Mouse (Mus musculus) midbrain, postnatal 0 days (tissue): ENCODE measurements around the gene Ghrh. TPM values are rescaled to one million over a fixed set of nuclear protein-coding genes. Genes with fewer than 3 reads are reported as not detected.

Experiments used
- ATAC-seq: fragments of 200-750 bp; cut with Nextera tagmentation; 2 replicates; pipeline ENCODE4 v1.8.0; 2017; ENCODE audit warnings: moderate number of reproducible peaks, mild to moderate bottlenecking, moderate TSS enrichment, moderate library complexity; ENCODE audit not compliant: low FRiP score
- DNase-seq: peaks from one replicate; pipeline ENCODE4 v3.0.0-alpha.2; 2015; ENCODE audit warnings: low spot score
- H3K27ac ChIP-seq: fragments of 300-500 bp; sonication (generic); 2 replicates; pipeline ENCODE4 v1.5.1; 2014; ENCODE audit warnings: low read depth, mild to moderate bottlenecking, low read length, mixed read lengths
- H3K27me3 ChIP-seq: fragments of 300-500 bp; sonication (generic); 2 replicates; pipeline ENCODE4 v1.6.1; 2014; ENCODE audit warnings: low read length, control low read depth, mixed read lengths; ENCODE audit not compliant: insufficient read depth
- H3K36me3 ChIP-seq: fragments of 300-500 bp; sonication (generic); 2 replicates; pipeline ENCODE4 v1.6.1; 2014; ENCODE audit warnings: low read length, control low read depth, mixed read lengths; ENCODE audit not compliant: insufficient read depth
- H3K4me1 ChIP-seq: fragments of 300-500 bp; sonication (generic); 2 replicates; pipeline ENCODE4 v1.6.1; 2014; ENCODE audit warnings: mild to moderate bottlenecking, control low read depth, antibody characterized with exemption, low read length, mixed read lengths; ENCODE audit not compliant: insufficient read depth
- H3K4me2 ChIP-seq: fragments of 300-500 bp; sonication (generic); 2 replicates; pipeline ENCODE4 v1.6.1; 2014; ENCODE audit warnings: low read depth, mild to moderate bottlenecking, low read length, mixed read lengths; ENCODE audit not compliant: poor library complexity, severe bottlenecking
- H3K4me3 ChIP-seq: fragments of 300-500 bp; sonication (generic); 2 replicates; pipeline ENCODE4 v1.5.1; 2014; ENCODE audit warnings: low read depth, mild to moderate bottlenecking, low read length, moderate library complexity
- H3K9ac ChIP-seq: fragments of 300-500 bp; sonication (generic); replicated peaks from 2 replicates; pipeline ENCODE4 v1.6.1; 2014; ENCODE audit warnings: mild to moderate bottlenecking, low read length, moderate library complexity, mixed read lengths; ENCODE audit not compliant: poor library complexity, severe bottlenecking
- H3K9me3 ChIP-seq: fragments of 300-500 bp; sonication (generic); 2 replicates; pipeline ENCODE4 v1.6.1; 2016; ENCODE audit warnings: low read length, control low read depth
- CTCF ChIP-seq: IDR thresholded peaks from 2 replicates; pipeline ENCODE4 v1.5.1; 2016; ENCODE audit warnings: antibody characterized with exemption, mild to moderate bottlenecking
- WGBS: fragments of 180-500 bp; shearing (Covaris S2); extraction: QIAGEN DNeasy Blood & Tissue Kit; methylation state at CpG from one replicate; pipeline ENCODE4 v1.1.7; 2014; 5-methylcytosine and 5-hydroxymethylcytosine counted together
- polyA plus RNA-seq: library from polyadenylated mRNA; unstranded; fragments of >200 nt; fragmentation: Nextera tagmentation; extraction: Ambion mirVana; gene quantifications from 2 replicates; pipeline ENCODE4 v1.2.1, GENCODE M21; 2015
- total RNA-seq: library from RNA; depleted of rRNA; stranded (reverse); fragments of >200 nt; gene quantifications from 2 replicates; pipeline ENCODE4 v1.2.3, GENCODE M21; 2014

Ghrh gene
- total and polyA plus RNA-seq, 2 experiments from 2014 or later, result 1.3 to 7.6 TPM

DNA sequence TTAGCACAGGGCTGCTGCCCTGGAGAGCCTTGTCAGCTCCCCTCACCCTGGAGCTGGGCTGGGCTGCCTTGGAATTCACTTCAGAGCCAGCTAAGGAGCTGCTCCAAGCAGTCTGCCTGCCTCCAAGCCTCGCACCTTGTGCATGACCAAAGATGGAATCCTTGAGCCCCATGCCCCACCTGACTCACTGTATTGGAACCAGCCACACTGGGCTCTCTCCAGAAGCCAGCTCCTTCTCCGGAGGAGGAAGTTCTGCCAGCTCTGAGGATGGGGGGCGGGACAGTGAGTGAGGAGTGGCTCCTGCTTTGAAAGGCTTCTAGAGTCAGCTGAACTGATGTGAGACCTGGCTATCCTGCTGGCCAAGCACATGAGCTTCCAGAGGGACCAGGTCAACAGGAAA, 26.4 kb upstream of the Ghrh start:
- no peak overlapping the region for H3K27ac ChIP-seq
- H3K27me3 ChIP-seq, result no peaks in the 10 kb centered on the region
- H3K4me1 ChIP-seq, result peaks cover 9% of the 10 kb centered on the region; the same call in 1 of the 2 replicates
- WGBS, result 80% methylated on average over 3 of the region's 3 CpGs
- no peak overlapping the region for H3K4me2 ChIP-seq
- TF ChIP-seq CTCF, result no peak
- no peak overlapping the region for H3K9ac ChIP-seq
- no peaks in the 10 kb centered on the region for H3K9me3 ChIP-seq
- no peak overlapping the region for H3K4me3 ChIP-seq
- no peak for DNase-seq
- no peak for ATAC-seq
- 0 out of 2 replicates have a peak, but pooled peaks cover 3% of the 10 kb centered on the region for H3K36me3 ChIP-seq

DNA sequence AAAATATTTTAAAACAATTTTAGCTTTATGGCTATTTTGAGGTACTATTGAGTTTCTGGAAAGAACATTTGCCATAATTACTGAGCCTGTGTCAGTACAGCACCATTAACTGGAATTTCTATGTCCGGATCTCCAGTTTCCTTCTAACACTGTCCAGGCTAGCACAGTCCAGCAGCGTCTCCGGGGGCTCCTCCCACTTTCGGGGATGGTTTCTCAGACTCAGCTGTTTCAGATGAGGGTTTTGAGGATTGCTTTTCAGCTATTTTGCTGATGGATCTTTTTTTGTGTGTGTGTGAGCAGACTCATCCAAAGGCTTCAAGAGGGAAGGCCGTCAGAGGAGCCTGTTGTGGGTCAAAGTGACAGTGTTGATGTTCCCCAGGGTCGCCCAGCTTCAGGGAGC, 24.4 kb upstream of the Ghrh start:
- ATAC-seq, result no peak
- Histone ChIP-seq H3K4me3 (no peak overlapping the region), H3K36me3 (0 out of 2 replicates have a peak, but pooled peaks cover 3% of the 10 kb centered on the region), H3K4me2 (no peak overlapping the region), H3K27me3 (no peaks in the 10 kb centered on the region), H3K27ac (no peak overlapping the region), H3K9ac (no peak overlapping the region), H3K9me3 (no peaks in the 10 kb centered on the region), H3K4me1 (peaks cover 11% of the 10 kb centered on the region; the same call in 1 of the 2 replicates)
- no peak for TF ChIP-seq CTCF
- DNase-seq, result no peak
- 80% methylated on average over 6 of the region's 6 CpGs for WGBS

DNA sequence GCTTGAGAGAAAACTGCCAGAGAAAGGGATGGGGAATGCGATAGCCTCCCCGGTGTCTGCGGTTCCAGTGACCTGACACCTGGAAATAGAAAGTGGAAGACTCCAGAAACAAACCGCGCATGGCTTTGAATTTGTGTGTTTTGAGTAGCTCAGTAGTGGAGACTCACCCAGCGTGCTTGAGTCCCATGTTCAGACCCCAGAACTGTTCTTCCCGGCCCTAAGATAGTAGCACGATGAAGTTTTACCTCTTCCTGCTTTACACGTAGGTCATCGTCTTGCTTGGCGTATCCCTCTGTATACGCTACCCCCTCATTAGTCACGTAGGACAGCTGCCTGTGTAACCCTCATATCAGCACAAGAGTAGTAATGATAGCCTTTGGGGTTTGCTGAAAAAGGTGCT, 20.7 kb upstream of the Ghrh start:
- ATAC-seq, result no peak
- H3K9me3 ChIP-seq, result no peaks in the 10 kb centered on the region
- no peaks in the 10 kb centered on the region for H3K27me3 ChIP-seq
- DNase-seq, result no peak
- TF ChIP-seq CTCF, result no peak
- H3K4me3 ChIP-seq, result peak overlapping the region; percentile 89
- peak overlapping the region; percentile 63 for H3K4me2 ChIP-seq
- WGBS, result 10% methylated on average over 13 of the region's 13 CpGs
- peak overlapping the region; percentile 94 for H3K9ac ChIP-seq
- 0 out of 2 replicates have a peak, but pooled peaks cover 2% of the 10 kb centered on the region for H3K4me1 ChIP-seq
- no peaks in the 10 kb centered on the region for H3K36me3 ChIP-seq
- H3K27ac ChIP-seq, result peak overlapping the region; percentile 90

DNA sequence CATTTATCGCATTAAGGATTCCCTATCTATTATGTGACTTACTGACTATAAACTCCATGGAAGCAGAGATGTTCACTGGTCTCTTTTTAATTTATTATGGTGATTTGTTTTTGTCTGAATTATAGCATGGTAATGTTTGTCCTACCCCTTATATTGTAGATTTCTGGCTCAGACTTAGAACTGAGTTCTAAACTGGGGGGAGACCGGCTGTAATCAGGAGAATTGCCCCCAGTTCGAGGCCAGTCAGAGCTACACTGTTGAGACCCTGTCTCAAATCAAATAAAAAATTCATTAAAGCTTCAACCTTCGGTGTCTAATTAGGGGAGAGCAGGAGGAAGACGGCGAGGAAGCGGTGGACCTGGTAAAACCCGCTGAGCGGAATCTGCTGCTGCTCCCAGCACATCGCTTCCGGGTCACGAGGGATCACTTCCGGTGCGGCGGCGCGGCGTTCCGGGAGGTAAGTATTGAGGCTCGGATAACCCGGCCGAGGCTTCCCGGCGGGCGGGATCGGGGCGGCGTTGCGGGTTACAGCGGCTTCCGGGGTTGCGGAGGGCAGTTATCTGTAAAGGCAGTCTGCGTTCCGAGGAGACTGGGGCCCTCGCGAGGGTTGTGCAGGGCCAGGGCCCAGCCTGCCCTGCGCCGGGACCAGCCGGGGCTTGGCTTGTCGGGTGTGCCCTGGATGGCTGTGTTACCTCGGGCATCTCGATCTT, 20.0 kb upstream of the Ghrh start, which contains the start of gene Manbal:
Manbal (plus strand) TSS at position 411 of the 710 bp plus-strand sequence.
- peak; percentile 84 for ATAC-seq
- Histone ChIP-seq H3K4me1 (0 out of 2 replicates have a peak, but pooled peaks cover 2% of the 10 kb centered on the region), H3K9ac (peak within 1 kb of the TSS; percentile 94), H3K4me2 (peak within 1 kb of the TSS; percentile 63), H3K36me3 (no peaks in the 10 kb centered on the region), H3K27ac (peak within 1 kb of the TSS; percentile 90), H3K9me3 (no peaks in the 10 kb centered on the region), H3K4me3 (peak within 1 kb of the TSS; percentile 89), H3K27me3 (no peaks in the 10 kb centered on the region)
- no peak for TF ChIP-seq CTCF
- WGBS, result 4% methylated on average over 39 of the region's 42 CpGs
- peak; percentile 88 for DNase-seq

DNA sequence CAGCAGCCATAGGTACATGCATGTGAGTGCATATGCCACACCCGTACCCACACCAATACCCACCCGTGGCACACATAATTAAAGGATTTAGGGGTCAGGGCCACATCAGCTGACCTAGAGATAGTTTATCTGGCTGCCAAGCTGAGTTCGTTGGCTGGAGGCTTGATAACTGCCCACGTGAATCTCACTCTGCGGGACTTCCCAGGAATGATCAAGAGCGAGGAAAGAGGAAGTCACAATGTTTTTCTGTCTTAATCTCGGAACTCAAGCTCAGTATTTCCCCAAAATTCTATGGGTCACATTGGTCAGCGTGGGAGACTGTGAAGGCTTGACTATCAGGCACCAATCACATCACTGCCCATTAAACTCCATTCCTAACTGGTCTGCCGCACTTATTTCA, 19.5 kb upstream of the Ghrh start:
- 86% methylated on average over 9 of the region's 9 CpGs for WGBS
- Histone ChIP-seq H3K27ac (peak overlapping the region; percentile 90; the same call in 1 of the 2 replicates), H3K4me2 (peak overlapping the region; percentile 63; the same call in 1 of the 2 replicates), H3K36me3 (no peaks in the 10 kb centered on the region), H3K9ac (no peak overlapping the region), H3K27me3 (no peaks in the 10 kb centered on the region), H3K4me3 (no peak overlapping the region), H3K9me3 (no peaks in the 10 kb centered on the region), H3K4me1 (0 out of 2 replicates have a peak, but pooled peaks cover 2% of the 10 kb centered on the region)
- ATAC-seq (no peak), DNase-seq (no peak)
- no peak for TF ChIP-seq CTCF

DNA sequence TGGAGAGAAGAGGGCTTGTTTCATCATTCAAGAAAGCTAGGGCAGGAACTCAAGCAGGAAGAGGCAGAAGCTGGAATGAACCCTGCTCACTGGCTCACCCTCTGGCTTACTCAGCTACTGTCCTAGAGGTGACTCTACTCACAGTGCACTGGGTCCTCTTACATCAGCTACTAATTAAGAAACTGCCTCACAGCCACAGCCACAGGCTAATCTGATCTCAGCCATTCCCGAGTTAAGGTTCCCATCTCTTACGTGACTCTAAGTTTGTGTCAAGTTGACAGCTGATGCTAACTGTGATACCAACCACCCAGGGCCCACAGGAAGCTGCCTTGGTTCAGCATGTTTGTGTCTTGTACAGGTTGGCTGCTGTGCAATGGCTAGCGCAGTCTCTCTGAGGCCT, 15.7 kb upstream of the Ghrh start:
- Histone ChIP-seq H3K4me1 (0 out of 2 replicates have a peak, but pooled peaks cover 2% of the 10 kb centered on the region), H3K36me3 (no peaks in the 10 kb centered on the region), H3K4me2 (no peak overlapping the region), H3K9ac (no peak overlapping the region), H3K4me3 (no peak overlapping the region), H3K27ac (no peak overlapping the region), H3K9me3 (no peaks in the 10 kb centered on the region), H3K27me3 (no peaks in the 10 kb centered on the region)
- no peak for TF ChIP-seq CTCF
- WGBS, result 88% methylated on average over 3 of the region's 3 CpGs
- ATAC-seq (no peak), DNase-seq (no peak)
